Mouse (Mus musculus): ENCODE measurements around the gene Ntn5. TPM values are rescaled to one million over a fixed set of nuclear protein-coding genes. Genes with fewer than 3 reads are reported as not detected.
"Not testable (repeated sequence)": the region's sequence is repeated elsewhere in the genome, so short reads cannot be mapped to it uniquely, and the experiment has no call there.

The Ntn5 gene
- polyA plus RNA-seq, 1 experiment = 0.85 TPM

DNA sequence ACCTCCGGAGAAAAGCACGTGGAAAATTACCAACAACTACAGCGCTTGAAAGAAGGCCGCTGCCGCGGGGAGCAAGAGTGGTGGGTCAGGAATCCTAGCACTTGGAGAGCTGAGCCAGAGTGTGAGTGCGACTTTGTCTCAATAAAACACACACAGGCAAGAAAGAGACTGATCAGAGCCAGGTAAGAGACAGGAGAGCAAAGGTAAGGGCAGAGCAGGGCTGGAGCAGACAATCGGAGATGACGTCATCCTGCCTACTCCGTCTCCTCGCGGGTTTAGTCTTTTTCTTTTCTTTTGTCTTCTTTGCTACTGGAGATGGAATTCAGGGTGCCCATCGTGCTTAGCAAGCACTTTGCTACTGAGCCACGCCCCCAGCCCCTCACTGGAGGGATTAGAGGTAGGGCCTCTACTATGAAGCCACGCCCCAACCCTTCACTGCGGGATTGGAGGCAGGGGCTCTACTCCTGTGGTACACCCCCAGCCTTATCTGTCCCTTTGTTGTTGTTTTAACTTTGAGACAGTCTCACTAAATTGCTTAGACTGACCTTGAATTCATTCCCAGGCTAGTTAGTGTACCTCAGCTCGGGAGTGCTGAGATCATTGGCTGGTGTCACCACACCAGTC, 29.3 kb upstream of the Ntn5 start:
- no peak for DNase-seq (ENCODE audit: low read depth)

DNA sequence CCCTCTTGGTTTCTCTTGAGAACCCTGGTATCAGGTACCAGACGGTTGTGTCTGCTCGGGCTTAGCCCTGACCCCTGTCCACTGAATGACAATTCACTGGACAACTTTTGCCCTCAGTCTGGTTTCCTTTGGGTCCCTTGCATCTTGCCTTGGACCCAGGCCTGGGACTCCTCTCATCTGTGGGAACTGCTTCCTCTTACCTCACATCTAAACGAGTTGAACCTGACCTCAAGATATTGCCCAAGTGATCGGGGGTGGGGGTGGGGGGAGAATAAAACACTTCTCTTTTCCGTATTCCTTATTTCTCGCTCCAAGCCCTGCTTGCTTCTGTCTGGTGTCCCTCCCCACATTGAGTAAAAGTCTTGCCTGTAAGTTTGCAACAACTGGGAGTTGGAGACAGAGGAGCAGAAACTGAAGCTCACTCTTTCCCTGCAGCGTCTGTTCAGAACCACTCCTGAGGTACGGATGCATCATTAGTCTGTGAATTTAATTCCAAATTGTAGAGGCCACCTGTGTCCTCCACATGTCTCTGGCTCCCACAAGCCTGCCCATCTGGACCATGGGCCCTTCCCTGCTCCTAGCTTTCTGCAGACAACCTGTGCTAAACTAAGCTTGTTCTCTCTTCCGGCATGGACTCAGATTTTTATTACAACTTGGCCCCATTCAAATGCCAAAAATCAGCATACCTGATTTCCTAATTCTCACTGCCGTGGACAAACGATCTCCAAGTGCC, 22.9 kb upstream of the Ntn5 start:
- no peak for DNase-seq (ENCODE audit: low read depth)

DNA sequence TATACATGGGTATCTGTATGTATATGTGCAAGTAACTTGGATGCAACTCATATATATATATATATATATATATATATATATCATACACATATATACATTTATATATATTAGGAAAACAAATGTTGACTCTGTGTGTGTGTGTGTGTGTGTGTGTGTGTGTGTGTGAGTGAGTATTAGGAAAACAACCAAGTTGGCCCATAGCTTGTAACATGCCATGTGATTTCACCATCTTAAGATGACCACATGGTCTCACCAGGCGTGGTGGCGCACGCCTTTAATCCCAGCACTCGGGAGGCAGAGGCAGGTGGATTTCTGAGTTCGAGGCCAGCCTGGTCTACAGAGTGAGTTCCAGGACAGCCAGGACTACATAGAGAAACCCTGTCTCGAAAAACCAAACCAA, 22.1 kb upstream of the Ntn5 start:
- DNase-seq (ENCODE audit: low read depth) = not testable (repeated sequence)

DNA sequence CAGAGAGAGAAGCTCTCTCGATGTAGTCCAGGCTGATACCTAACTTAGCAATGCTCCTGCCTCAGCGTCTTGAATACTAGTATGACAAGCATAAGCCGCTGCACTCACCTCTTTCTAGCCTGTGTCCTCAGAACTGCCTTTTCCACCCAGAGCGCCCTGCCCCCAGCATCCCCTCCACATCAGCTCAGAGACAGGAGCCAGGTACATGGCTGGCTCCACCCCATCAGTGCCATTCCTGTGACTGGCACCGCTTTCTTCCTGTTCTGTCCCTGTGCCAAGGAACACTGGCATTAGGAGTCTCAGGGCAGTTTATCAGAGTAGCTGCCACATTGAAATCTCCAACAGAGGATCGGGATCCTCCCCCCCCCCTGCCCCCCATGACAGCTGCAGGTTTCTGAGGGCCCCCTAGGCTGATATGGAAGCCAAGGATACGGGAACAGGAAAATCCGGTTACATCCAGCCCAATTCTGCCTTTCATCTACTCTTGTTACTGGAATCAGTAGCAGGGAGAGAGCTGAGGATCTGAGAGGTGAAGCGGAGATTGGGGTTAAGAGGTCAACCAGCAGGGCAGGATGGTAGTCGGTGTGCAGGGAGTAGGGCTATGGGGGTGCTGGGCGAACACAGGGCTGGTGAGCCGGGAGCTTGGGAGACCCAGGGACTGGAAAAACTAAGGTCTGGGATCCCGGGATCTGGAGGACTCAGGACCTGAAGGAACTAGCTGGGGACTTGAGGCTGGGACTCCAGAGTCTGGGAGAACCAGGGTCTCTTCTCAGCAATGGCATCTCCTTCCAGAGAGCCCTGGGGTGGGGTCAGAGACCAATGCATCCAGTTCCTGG, 18.3 kb upstream of the Ntn5 start:
- no peak for DNase-seq (ENCODE audit: low read depth)

GRCm38 (mm10) chr7:45666161-45666560, 17.7 kb upstream of the Ntn5 start, which contains the start of gene Fut2:
Fut2 (minus strand) TSS chr7:45666394.
- DNase-seq (ENCODE audit: low read depth) = no peak

- DNase-seq (ENCODE audit: low read depth) = no peak
Observed at GRCm38 (mm10) chr7:45667761-45668160, 16.1 kb upstream of the Ntn5 start.

- no peak for DNase-seq (ENCODE audit: low read depth)
Observed at GRCm38 (mm10) chr7:45668921-45669320, 14.9 kb upstream of the Ntn5 start.

DNA sequence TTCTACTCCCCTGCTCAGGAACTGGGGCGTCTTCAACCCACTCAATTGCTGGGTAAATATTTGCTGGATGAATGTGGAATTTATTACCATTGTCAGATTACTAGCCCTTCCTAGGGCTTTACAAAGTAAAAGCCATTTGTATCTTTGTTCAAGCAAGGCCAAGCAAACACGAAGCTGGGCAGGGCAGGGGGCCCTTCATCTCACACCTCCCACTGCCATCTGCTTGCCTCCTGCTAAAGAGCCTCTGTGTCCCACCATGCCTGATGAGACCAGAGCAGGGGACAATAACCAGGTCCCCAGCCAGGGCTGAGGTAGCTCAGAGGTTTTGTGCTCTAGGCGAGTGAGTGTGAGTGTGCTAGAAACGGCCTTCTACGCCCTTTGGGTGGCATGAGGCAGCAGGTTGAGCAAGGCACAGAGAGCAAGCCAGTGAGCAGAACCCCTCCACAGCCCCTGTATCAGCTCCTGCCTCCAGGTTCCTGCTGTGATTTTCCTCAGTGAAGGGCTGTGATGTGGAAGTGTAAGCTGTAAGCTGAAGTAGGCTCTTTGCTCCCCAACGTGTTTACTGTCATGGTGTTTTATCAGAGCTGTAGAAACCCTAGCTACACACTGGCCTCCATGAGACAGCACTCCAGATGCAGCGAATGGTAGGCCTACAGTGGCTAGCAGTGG, 6.1 kb upstream of the Ntn5 start:
- no peak for DNase-seq (ENCODE audit: low read depth)

GRCm38 (mm10) chr7:45678513-45678912, 5.3 kb upstream of the Ntn5 start:
- DNase-seq (ENCODE audit: low read depth) = no peak

DNA sequence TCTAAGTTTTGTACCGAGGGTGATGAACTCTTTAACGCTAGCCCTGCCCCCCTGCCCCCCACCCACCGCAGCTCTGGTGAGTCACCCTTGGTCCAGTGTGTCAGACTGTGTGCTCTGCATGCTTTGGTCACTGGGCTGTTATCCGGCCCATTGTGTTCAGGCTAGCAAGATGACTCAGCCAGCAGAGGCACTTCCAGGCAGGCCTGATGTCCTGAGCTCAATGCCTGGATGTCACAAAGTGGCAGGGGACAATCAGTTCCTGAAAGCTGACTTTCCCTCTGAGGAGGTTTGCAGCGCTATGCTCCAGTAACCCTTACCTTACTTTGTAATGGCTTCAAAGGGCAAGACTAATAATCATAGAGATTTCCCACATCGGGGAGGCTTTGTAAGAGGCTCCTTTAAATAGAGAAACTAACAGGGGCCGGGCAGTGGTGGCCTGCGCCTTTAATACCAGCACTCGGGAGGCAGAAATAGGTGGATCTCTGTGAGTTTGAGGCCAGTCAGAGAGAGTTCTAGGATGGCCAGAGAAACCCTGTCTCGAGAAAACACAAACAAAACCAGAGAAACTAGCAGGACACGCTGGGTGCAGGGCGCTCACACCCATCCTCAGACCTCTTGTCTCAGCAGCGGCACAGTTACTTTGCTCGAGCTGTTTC, 3.7 kb upstream of the Ntn5 start:
- DNase-seq (ENCODE audit: low read depth) = no peak

GRCm38 (mm10) chr7:45681046-45681736, 2.6 kb upstream of the Ntn5 start:
- DNase-seq (ENCODE audit: low read depth) = no peak

- no peak for DNase-seq (ENCODE audit: low read depth)
Observed at GRCm38 (mm10) chr7:45682144-45683126, 1.4 kb upstream of the Ntn5 start.

DNA sequence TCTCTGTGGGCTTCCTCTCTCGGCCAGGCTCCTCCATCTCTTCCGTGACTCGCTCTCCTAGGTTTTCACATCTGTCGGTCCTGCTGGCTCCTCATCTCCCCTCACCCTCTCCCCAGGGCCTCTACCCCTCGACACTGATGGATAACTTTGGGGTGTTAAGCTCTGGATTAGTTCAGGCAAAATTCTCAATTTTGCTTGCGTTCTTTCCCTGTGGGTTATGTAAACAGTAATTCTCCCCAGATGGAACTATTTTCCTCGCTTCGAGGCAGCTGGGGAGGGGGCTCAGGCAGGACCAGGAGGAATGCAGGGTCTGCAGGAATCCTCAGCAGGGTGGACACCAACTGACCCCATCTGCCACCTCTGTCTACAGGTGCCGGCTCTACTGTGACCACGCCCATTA, 2.0 kb downstream of the Ntn5 start:
- DNase-seq (ENCODE audit: low read depth) = no peak

DNA sequence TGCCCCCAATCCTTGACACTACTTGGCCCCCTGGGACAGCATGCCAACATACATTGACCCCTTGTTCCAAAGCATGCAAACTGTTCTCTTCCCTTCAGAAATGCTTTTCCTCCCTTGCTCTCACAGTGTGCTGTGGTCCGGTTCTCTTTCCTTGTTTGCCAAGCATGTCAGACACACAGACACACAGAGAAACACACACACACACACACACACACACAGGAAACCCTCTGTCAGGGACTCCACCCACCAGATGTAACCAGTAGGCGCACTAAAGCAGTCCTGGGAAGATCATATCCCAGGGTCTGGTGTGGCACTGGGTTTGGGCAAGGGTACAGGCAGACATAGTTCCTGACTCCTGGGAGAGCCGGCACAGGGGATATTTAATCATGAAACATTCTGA, 3.0 kb downstream of the Ntn5 start:
- no peak for DNase-seq (ENCODE audit: low read depth)

DNA sequence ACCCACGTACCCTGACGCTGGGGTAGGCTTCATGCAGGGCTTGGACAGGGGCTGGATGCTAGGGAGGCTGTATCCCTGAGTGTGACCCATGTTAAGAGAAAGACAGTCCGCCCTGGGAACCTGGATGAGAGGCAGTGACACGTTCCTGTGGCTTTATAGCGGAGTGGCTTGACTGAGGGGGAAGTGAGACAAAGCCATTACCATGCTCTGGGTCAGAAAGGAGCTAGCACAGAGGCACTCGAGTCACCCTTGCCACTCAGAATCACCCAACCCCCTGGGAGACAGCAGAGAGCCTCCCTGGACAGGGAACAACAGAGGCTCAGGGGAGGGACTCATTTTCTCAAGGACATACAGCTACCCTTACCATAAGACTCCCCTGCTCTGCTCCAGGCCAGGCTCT, 5.3 kb downstream of the Ntn5 start:
- DNase-seq (ENCODE audit: low read depth) = no peak

DNA sequence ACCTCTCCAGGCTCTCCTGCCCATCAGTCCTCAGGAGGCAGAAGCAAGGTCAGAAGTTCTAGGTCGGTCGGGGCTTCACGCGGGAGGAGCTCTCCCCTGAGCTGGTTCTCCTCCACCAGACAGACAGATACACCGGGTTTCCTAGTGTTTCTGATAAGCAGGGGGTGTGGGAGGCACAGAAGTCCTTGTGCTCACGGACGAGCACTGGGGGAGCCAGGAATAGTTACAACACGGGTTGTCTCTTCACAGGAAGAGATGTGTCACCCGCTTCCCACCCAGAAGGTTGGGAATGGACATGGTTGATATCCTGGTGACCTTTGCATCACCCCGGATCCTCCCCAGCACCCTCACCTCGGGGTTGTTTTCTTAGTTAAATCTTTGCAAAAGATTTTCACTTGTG, 6.0 kb downstream of the Ntn5 start:
- no peak for DNase-seq (ENCODE audit: low read depth)

GRCm38 (mm10) chr7:45692364-45692763, 8.5 kb downstream of the Ntn5 start:
- no peak for DNase-seq (ENCODE audit: low read depth)

DNA sequence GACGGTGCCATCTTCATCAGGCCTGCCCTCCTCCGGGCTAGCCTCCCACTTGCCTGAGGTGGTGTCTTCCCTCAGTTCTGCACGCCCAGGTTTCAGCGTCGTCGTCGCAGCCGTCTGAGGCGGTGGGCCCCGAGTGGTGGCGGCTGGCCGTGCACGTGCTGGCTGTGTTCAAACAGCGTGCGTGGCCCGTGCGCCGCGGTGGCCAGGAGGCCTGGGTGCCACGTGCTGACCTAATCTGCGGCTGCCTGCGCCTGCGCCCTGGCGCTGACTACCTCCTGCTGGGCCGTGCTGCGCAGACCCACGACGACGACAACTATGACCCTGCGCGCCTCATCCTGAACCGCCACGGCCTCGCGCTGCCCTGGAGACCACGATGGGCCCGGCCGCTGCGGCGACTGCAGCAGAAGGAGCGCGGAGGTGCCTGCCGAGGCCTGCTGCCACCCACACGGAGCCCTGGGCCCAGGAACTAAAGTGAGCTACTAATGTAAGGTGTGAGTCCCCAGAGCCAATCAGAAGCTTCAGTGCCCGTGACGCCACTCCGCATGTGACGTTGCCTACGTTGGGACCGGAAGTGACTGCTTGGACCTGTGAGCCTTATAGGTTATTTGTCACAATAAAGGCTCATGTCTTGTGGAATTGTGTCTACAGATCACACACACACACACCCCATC, 10.2 kb downstream of the Ntn5 start, which contains the start of gene Sec1:
Gene Sec1 (minus strand): TSS at position 482 of the 671 bp plus-strand sequence.
- DNase-seq (ENCODE audit: low read depth) = no peak

- DNase-seq (ENCODE audit: low read depth) = no peak
Observed at GRCm38 (mm10) chr7:45695098-45695497, 11.3 kb downstream of the Ntn5 start.

All from gonadal fat pad, adult 2 months (tissue).